Mouse (Mus musculus): Measurements from ENCODE around the gene Rac3.
"Not testable (repeated sequence)": the region's sequence is repeated elsewhere in the genome, so short reads cannot be mapped to it uniquely, and the experiment has no call there.

Rac3 gene

GRCm38 (mm10) chr11:120767023-120767422 is 45.8 kb downstream of the Rac3 start:
- ATAC-seq (ENCODE audit: insufficient number of reproducible peaks, low FRiP score, low TSS enrichment): not testable (repeated sequence)

- ATAC-seq (ENCODE audit: insufficient number of reproducible peaks, low FRiP score, low TSS enrichment): no peak
Measured at GRCm38 (mm10) chr11:120768206-120768605, 46.9 kb downstream of the Rac3 start.

- no peak for ATAC-seq (ENCODE audit: insufficient number of reproducible peaks, low FRiP score, low TSS enrichment)
Measured at GRCm38 (mm10) chr11:120772749-120773148, 51.5 kb downstream of the Rac3 start.

All from cerebellum, adult (tissue).